Mouse (Mus musculus): Measurements from ENCODE around the gene Gstt1. TPM values are rescaled to one million over a fixed set of nuclear protein-coding genes. Genes with fewer than 3 reads are reported as not detected.

Gene Gstt1
- polyA plus RNA-seq, 1 experiment from 2014 or later = 31.9 TPM

DNA sequence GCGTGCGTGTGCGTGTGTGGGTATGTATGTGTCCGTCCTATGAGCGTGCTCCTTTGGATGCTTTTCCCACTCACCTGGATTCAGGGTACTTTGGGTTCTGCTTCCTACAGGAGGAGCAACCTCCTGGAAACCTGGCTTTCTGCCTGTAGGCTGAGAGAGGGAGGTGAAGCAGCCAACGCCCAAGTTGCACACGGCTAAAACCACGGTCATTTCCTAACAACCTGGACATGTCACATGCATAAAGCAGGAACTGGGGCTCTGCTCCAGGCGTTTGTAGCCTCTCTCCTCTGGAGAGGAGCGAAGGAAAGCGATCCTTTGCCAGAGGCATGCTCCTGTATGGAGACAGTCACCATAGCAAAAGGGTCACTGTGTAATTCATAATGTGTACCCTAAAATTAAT lies 41.7 kb downstream of the Gstt1 start:
- no peaks in the 10 kb centered on the region for H3K4me1 ChIP-seq
- no peak overlapping the region for H3K27ac ChIP-seq
- H3K4me2 ChIP-seq = no peak overlapping the region
- H3K9ac ChIP-seq = no peak overlapping the region
- H3K4me3 ChIP-seq = no peak overlapping the region
- WGBS = 89% methylated on average over 11 of the region's 11 CpGs
- no peak for ATAC-seq (ENCODE audit: borderline replicate concordance, extremely low read depth, low FRiP score, low TSS enrichment)
- no peaks in the 10 kb centered on the region for H3K9me3 ChIP-seq
- no peaks in the 10 kb centered on the region for H3K27me3 ChIP-seq
- peaks cover 36% of the 10 kb centered on the region for H3K36me3 ChIP-seq

DNA sequence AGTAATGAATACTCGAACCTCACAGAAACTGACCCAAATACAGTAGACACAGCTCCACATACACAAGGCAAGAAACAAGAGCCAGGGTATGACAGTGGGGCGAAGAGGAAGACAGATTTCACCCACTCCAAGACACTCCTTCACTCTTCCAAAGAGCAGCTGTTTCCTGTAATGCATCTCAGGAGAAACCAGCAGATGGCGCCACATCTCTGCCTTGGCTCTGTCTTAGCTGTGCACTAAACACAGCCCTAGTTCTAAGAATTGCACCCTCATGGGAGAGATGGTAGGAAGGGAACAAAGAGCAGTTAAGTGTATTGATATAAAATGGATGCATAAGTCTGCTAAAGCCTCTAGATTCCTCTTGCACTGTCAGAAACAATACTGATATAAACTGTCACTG lies 54.4 kb downstream of the Gstt1 start:
- H3K27ac ChIP-seq = no peak overlapping the region
- no peak for ATAC-seq (ENCODE audit: borderline replicate concordance, extremely low read depth, low FRiP score, low TSS enrichment)
- no peak overlapping the region for H3K4me2 ChIP-seq
- no peaks in the 10 kb centered on the region for H3K27me3 ChIP-seq
- no peak overlapping the region for H3K4me3 ChIP-seq
- no peaks in the 10 kb centered on the region for H3K4me1 ChIP-seq
- peaks cover 74% of the 10 kb centered on the region for H3K36me3 ChIP-seq
- no peaks in the 10 kb centered on the region for H3K9me3 ChIP-seq
- WGBS = 38% methylated on average over 3 of the region's 3 CpGs
- H3K9ac ChIP-seq = no peak overlapping the region

DNA sequence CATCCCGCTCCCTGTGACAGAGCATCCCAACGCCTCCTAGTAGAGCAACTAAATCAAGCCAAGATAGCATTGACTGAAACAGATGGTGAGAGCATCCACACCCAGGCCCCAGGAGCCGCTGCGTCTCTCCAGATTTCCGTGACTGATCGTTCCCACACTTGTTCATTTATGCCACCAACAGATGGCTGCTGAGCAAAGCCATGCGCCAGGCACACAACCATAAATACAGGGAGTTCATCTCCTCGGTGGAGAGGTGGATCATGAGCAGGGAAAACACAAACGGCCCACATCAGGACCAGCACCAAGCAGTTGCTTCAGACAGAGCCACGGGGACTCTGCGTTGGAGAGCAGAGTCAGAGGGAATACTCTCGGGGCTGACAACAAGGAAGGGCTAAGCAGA lies 55.0 kb downstream of the Gstt1 start:
- H3K36me3 ChIP-seq = peaks cover 77% of the 10 kb centered on the region
- no peaks in the 10 kb centered on the region for H3K4me1 ChIP-seq
- H3K9me3 ChIP-seq = no peaks in the 10 kb centered on the region
- no peak for ATAC-seq (ENCODE audit: borderline replicate concordance, extremely low read depth, low FRiP score, low TSS enrichment)
- H3K27me3 ChIP-seq = no peaks in the 10 kb centered on the region
- 93% methylated on average over 12 of the region's 12 CpGs for WGBS
- H3K4me3 ChIP-seq = no peak overlapping the region
- no peak overlapping the region for H3K4me2 ChIP-seq
- no peak overlapping the region for H3K9ac ChIP-seq
- no peak overlapping the region for H3K27ac ChIP-seq

DNA sequence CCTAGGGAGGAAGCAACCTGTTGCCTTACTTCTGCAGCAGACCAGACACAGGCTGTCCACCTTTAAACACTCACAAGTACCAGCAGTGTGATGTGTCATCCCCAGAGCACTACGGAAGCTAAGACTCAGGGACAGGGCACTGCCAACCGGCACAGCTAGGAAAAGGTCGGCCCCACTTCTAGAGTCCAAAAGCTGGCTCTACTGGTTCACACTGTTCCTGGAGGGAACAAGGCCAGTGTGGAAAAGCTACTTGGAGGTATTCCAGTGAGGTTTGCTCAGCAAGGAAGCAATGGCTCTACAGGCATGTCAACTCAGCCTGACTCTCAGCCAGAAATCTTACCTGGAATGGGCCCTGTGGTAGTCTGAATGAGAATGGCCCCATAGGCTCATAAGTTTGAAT lies 57.5 kb downstream of the Gstt1 start:
- ATAC-seq (ENCODE audit: borderline replicate concordance, extremely low read depth, low FRiP score, low TSS enrichment) = no peak
- 92% methylated on average over 3 of the region's 3 CpGs for WGBS
- no peak overlapping the region for H3K27ac ChIP-seq
- no peak overlapping the region for H3K4me3 ChIP-seq
- no peaks in the 10 kb centered on the region for H3K9me3 ChIP-seq
- H3K4me1 ChIP-seq = no peaks in the 10 kb centered on the region
- H3K27me3 ChIP-seq = no peaks in the 10 kb centered on the region
- peaks cover 71% of the 10 kb centered on the region for H3K36me3 ChIP-seq
- no peak overlapping the region for H3K4me2 ChIP-seq
- no peak overlapping the region for H3K9ac ChIP-seq

Other genes starting within 250 kb of the Gstt1 start
- gene Lrrc75b, start 238.3 kb downstream of the Gstt1 start, polyA plus RNA-seq (2015; fragmentation: Nextera tagmentation; extraction: Ambion mirVana) = 0.72 and 1.1 TPM in 2 replicates
- gene Ggt1, start 237.0 kb downstream of the Gstt1 start, polyA plus RNA-seq (2015; fragmentation: Nextera tagmentation; extraction: Ambion mirVana) = 1.2 and 2.0 TPM in 2 replicates
- 1.3 and 2.9 TPM in 2 replicates for gene Ggt5, start 209.2 kb downstream of the Gstt1 start, polyA plus RNA-seq (2015; fragmentation: Nextera tagmentation; extraction: Ambion mirVana)
- 6.2 and 8.6 TPM in 2 replicates for gene Susd2, start 154.6 kb downstream of the Gstt1 start, polyA plus RNA-seq (2015; fragmentation: Nextera tagmentation; extraction: Ambion mirVana)
- 30.7 and 38.7 TPM in 2 replicates for gene Cabin1, start 34.2 kb downstream of the Gstt1 start, polyA plus RNA-seq (2015; fragmentation: Nextera tagmentation; extraction: Ambion mirVana)
- gene Ddt, start 25.2 kb downstream of the Gstt1 start, polyA plus RNA-seq (2015; fragmentation: Nextera tagmentation; extraction: Ambion mirVana) = 62.2 and 79.4 TPM in 2 replicates
- not detected in 2 replicates for gene Gm20441, start 17.6 kb downstream of the Gstt1 start, polyA plus RNA-seq (2015; fragmentation: Nextera tagmentation; extraction: Ambion mirVana)
- 27.7 and 27.8 TPM in 2 replicates for gene Gstt3, start 17.2 kb downstream of the Gstt1 start, polyA plus RNA-seq (2015; fragmentation: Nextera tagmentation; extraction: Ambion mirVana)
- not detected in 2 replicates for gene Gstt4, start 24.0 kb upstream of the Gstt1 start, polyA plus RNA-seq (2015; fragmentation: Nextera tagmentation; extraction: Ambion mirVana)
- 37.3 and 39.1 TPM in 2 replicates for gene Gstt2, start 38.8 kb upstream of the Gstt1 start, polyA plus RNA-seq (2015; fragmentation: Nextera tagmentation; extraction: Ambion mirVana)
- gene Mif, start 61.7 kb upstream of the Gstt1 start, polyA plus RNA-seq (2015; fragmentation: Nextera tagmentation; extraction: Ambion mirVana) = 1,625 and 1,841 TPM in 2 replicates
- gene Derl3, start 94.8 kb upstream of the Gstt1 start, polyA plus RNA-seq (2015; fragmentation: Nextera tagmentation; extraction: Ambion mirVana) = 1.8 and 2.5 TPM in 2 replicates
- gene Smarcb1, start 123.0 kb upstream of the Gstt1 start, polyA plus RNA-seq (2015; fragmentation: Nextera tagmentation; extraction: Ambion mirVana) = 205 and 213 TPM in 2 replicates
- gene Chchd10, start 134.5 kb upstream of the Gstt1 start, polyA plus RNA-seq (2015; fragmentation: Nextera tagmentation; extraction: Ambion mirVana) = 51.1 and 55.3 TPM in 2 replicates
- 75.9 and 83.4 TPM in 2 replicates for gene Mmp11, start 137.9 kb upstream of the Gstt1 start, polyA plus RNA-seq (2015; fragmentation: Nextera tagmentation; extraction: Ambion mirVana)
- 0.42 and 0.59 TPM in 2 replicates for gene Gm867, start 142.1 kb upstream of the Gstt1 start, polyA plus RNA-seq (2015; fragmentation: Nextera tagmentation; extraction: Ambion mirVana)
- gene Vpreb3, start 144.5 kb upstream of the Gstt1 start, polyA plus RNA-seq (2015; fragmentation: Nextera tagmentation; extraction: Ambion mirVana) = 0.55 and 0.95 TPM in 2 replicates
- gene Gm5134, start 155.9 kb upstream of the Gstt1 start, polyA plus RNA-seq (2015; fragmentation: Nextera tagmentation; extraction: Ambion mirVana) = 0.05 TPM in 1 of 2 replicates, not detected in the other
- gene Zfp280b, start 234.1 kb upstream of the Gstt1 start, polyA plus RNA-seq (2015; fragmentation: Nextera tagmentation; extraction: Ambion mirVana) = 20.8 and 22.0 TPM in 2 replicates